Mouse (Mus musculus): ENCODE measurements around the gene Rapgefl1.

The Rapgefl1 gene

GRCm38 (mm10) chr11:98873900-98874299 is 37.3 kb downstream of the Rapgefl1 start:
- no peaks in the 10 kb centered on the region for H3K9me3 ChIP-seq (ENCODE audit: low read length)
- H3K4me3 ChIP-seq (replicated peaks; ENCODE audit: low read length): no peak overlapping the region
- no peak for TF ChIP-seq POU5F1 (IDR thresholded peaks at IDR 0.05; ENCODE audit: borderline replicate concordance, low read length)
- TF ChIP-seq NANOG (IDR thresholded peaks at IDR 0.05; ENCODE audit: borderline replicate concordance, low read length): no peak
- no peak for TF ChIP-seq CTCF (conservative IDR thresholded peaks at IDR 0.05; ENCODE audit: low read length)
- peaks cover 33% of the 10 kb centered on the region for H3K4me1 ChIP-seq (replicated peaks; ENCODE audit: low read depth, low read length)
- H3K27me3 ChIP-seq (ENCODE audit: insufficient read depth, low read length): no peaks in the 10 kb centered on the region
- H3K36me3 ChIP-seq (ENCODE audit: insufficient read depth, low read length): peaks cover 28% of the 10 kb centered on the region; the same call in 1 of the 2 replicates

- H3K27me3 ChIP-seq (ENCODE audit: insufficient read depth, low read length): no peaks in the 10 kb centered on the region
- no peak overlapping the region for H3K4me3 ChIP-seq (replicated peaks; ENCODE audit: low read length)
- TF ChIP-seq POU5F1 (IDR thresholded peaks at IDR 0.05; ENCODE audit: borderline replicate concordance, low read length): no peak
- TF ChIP-seq CTCF (conservative IDR thresholded peaks at IDR 0.05; ENCODE audit: low read length): no peak
- TF ChIP-seq NANOG (IDR thresholded peaks at IDR 0.05; ENCODE audit: borderline replicate concordance, low read length): no peak
- peaks cover 9% of the 10 kb centered on the region; the same call in 1 of the 2 replicates for H3K36me3 ChIP-seq (ENCODE audit: insufficient read depth, low read length)
- peaks cover 27% of the 10 kb centered on the region for H3K4me1 ChIP-seq (replicated peaks; ENCODE audit: low read depth, low read length)
- H3K9me3 ChIP-seq (ENCODE audit: low read length): no peaks in the 10 kb centered on the region
These were observed 40.4 kb downstream of the Rapgefl1 start for GRCm38 (mm10) chr11:98877001-98877400.

- peaks cover 28% of the 10 kb centered on the region for H3K4me1 ChIP-seq (replicated peaks; ENCODE audit: low read depth, low read length)
- H3K27me3 ChIP-seq (ENCODE audit: insufficient read depth, low read length): no peaks in the 10 kb centered on the region
- H3K36me3 ChIP-seq (ENCODE audit: insufficient read depth, low read length): peaks cover 76% of the 10 kb centered on the region
- TF ChIP-seq CTCF (conservative IDR thresholded peaks at IDR 0.05; ENCODE audit: low read length): no peak
- TF ChIP-seq POU5F1 (IDR thresholded peaks at IDR 0.05; ENCODE audit: borderline replicate concordance, low read length): no peak
- H3K9me3 ChIP-seq (ENCODE audit: low read length): no peaks in the 10 kb centered on the region
- H3K4me3 ChIP-seq (replicated peaks; ENCODE audit: low read length): no peak overlapping the region
These were observed 51.1 kb downstream of the Rapgefl1 start for GRCm38 (mm10) chr11:98887703-98888102.

GRCm38 (mm10) chr11:98889077-98889476 is 52.5 kb downstream of the Rapgefl1 start:
- no peaks in the 10 kb centered on the region for H3K27me3 ChIP-seq (ENCODE audit: insufficient read depth, low read length)
- no peaks in the 10 kb centered on the region for H3K9me3 ChIP-seq (ENCODE audit: low read length)
- TF ChIP-seq CTCF (conservative IDR thresholded peaks at IDR 0.05; ENCODE audit: low read length) (no peak), POU5F1 (IDR thresholded peaks at IDR 0.05; ENCODE audit: borderline replicate concordance, low read length) (no peak), NANOG (IDR thresholded peaks at IDR 0.05; ENCODE audit: borderline replicate concordance, low read length) (no peak)
- no peak overlapping the region for H3K4me3 ChIP-seq (replicated peaks; ENCODE audit: low read length)
- H3K36me3 ChIP-seq (ENCODE audit: insufficient read depth, low read length): peaks cover 84% of the 10 kb centered on the region
- peaks cover 42% of the 10 kb centered on the region for H3K4me1 ChIP-seq (replicated peaks; ENCODE audit: low read depth, low read length)

GRCm38 (mm10) chr11:98889977-98890376 is 53.4 kb downstream of the Rapgefl1 start:
- peaks cover 84% of the 10 kb centered on the region for H3K36me3 ChIP-seq (ENCODE audit: insufficient read depth, low read length)
- no peak overlapping the region for H3K4me3 ChIP-seq (replicated peaks; ENCODE audit: low read length)
- H3K4me1 ChIP-seq (replicated peaks; ENCODE audit: low read depth, low read length): peaks cover 49% of the 10 kb centered on the region
- H3K9me3 ChIP-seq (ENCODE audit: low read length): no peaks in the 10 kb centered on the region
- TF ChIP-seq POU5F1 (IDR thresholded peaks at IDR 0.05; ENCODE audit: borderline replicate concordance, low read length) (no peak), NANOG (IDR thresholded peaks at IDR 0.05; ENCODE audit: borderline replicate concordance, low read length) (no peak), CTCF (conservative IDR thresholded peaks at IDR 0.05; ENCODE audit: low read length) (no peak)
- no peaks in the 10 kb centered on the region for H3K27me3 ChIP-seq (ENCODE audit: insufficient read depth, low read length)

- H3K4me3 ChIP-seq (replicated peaks; ENCODE audit: low read length): peak overlapping the region; percentile 50
- no peaks in the 10 kb centered on the region for H3K27me3 ChIP-seq (ENCODE audit: insufficient read depth, low read length)
- peaks cover 59% of the 10 kb centered on the region for H3K4me1 ChIP-seq (replicated peaks; ENCODE audit: low read depth, low read length)
- TF ChIP-seq POU5F1 (IDR thresholded peaks at IDR 0.05; ENCODE audit: borderline replicate concordance, low read length) (no peak), CTCF (conservative IDR thresholded peaks at IDR 0.05; ENCODE audit: low read length) (no peak), NANOG (IDR thresholded peaks at IDR 0.05; ENCODE audit: borderline replicate concordance, low read length) (no peak)
- peaks cover 80% of the 10 kb centered on the region for H3K36me3 ChIP-seq (ENCODE audit: insufficient read depth, low read length)
- no peaks in the 10 kb centered on the region for H3K9me3 ChIP-seq (ENCODE audit: low read length)
These were observed 55.8 kb downstream of the Rapgefl1 start for GRCm38 (mm10) chr11:98892426-98892825.

- H3K4me1 ChIP-seq (replicated peaks; ENCODE audit: low read depth, low read length): peaks cover 63% of the 10 kb centered on the region
- peak overlapping the region; percentile 50 for H3K4me3 ChIP-seq (replicated peaks; ENCODE audit: low read length)
- no peaks in the 10 kb centered on the region for H3K9me3 ChIP-seq (ENCODE audit: low read length)
- TF ChIP-seq POU5F1 (IDR thresholded peaks at IDR 0.05; ENCODE audit: borderline replicate concordance, low read length) (no peak), CTCF (conservative IDR thresholded peaks at IDR 0.05; ENCODE audit: low read length) (no peak), NANOG (IDR thresholded peaks at IDR 0.05; ENCODE audit: borderline replicate concordance, low read length) (no peak)
- H3K36me3 ChIP-seq (ENCODE audit: insufficient read depth, low read length): peaks cover 67% of the 10 kb centered on the region
- no peaks in the 10 kb centered on the region for H3K27me3 ChIP-seq (ENCODE audit: insufficient read depth, low read length)
These were observed 64.0 kb downstream of the Rapgefl1 start for GRCm38 (mm10) chr11:98900529-98901125.

- peaks cover 51% of the 10 kb centered on the region for H3K36me3 ChIP-seq (ENCODE audit: insufficient read depth, low read length)
- TF ChIP-seq NANOG (IDR thresholded peaks at IDR 0.05; ENCODE audit: borderline replicate concordance, low read length): no peak
- TF ChIP-seq POU5F1 (IDR thresholded peaks at IDR 0.05; ENCODE audit: borderline replicate concordance, low read length): no peak
- no peak for TF ChIP-seq CTCF (conservative IDR thresholded peaks at IDR 0.05; ENCODE audit: low read length)
- H3K27me3 ChIP-seq (ENCODE audit: insufficient read depth, low read length): no peaks in the 10 kb centered on the region
- no peaks in the 10 kb centered on the region for H3K9me3 ChIP-seq (ENCODE audit: low read length)
- H3K4me3 ChIP-seq (replicated peaks; ENCODE audit: low read length): peak overlapping the region; percentile 18
- H3K4me1 ChIP-seq (replicated peaks; ENCODE audit: low read depth, low read length): peaks cover 76% of the 10 kb centered on the region
These were observed 66.1 kb downstream of the Rapgefl1 start for GRCm38 (mm10) chr11:98902621-98903245.
